Mouse (Mus musculus): ENCODE results near the gene Tnfaip8l1.

Gene Tnfaip8l1

DNA sequence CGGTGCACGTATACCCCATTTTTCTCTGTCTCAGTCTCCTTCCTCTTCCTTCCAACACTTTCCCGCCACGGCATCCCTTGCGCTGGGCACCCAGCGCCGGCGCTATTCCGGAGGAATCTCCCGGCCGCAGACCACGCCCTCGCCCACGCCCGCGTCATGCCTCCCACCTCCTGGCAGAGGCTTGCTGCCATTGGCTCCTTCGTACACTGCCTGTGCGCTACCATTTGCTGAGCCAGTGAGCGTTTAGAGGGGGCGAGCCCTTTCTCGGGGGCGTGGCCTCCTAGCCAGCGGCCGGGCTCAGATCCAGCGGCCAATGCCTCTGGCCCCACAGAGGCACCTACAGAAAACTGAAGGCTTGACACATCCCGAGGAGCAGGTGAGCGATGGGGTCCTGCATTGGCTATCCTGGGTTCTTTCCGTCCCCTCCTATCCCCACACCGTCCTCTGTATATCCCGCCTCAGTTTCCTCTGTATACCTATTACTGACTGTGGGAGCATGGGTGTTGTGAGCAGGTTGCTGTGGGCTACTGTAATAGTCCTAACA is at the start of gene Tnfaip8l1:
Tnfaip8l1 (plus strand) TSS at position 247 of the 544 bp plus-strand sequence.
- DNase-seq (ENCODE audit: low spot score in 2 of 2) = peak; percentile 96 to 97

- no peak for DNase-seq (ENCODE audit: low spot score in 2 of 2)
Measured at GRCm38 (mm10) chr17:56112743-56113142, 49.5 kb upstream of the Tnfaip8l1 start.

DNA sequence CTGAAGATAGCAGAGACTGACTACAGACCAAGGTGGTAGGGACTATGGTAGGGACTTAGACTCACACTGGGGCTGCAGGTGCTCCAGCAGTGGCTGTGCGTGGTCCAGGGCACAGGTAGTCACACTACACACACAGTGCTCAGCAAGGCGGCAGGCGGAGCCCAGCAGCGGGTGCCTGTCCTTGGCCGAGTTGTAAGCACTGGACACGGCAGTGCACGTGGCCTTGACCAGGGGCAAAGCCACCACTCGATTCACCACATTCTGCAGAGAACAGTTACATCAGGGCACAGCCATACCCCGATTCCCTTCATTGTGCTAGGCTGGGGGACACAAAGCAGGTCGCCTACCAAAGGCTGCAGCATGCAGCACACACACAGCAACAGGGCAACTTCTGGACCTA is 46.1 kb upstream of the Tnfaip8l1 start:
- no peak for DNase-seq (ENCODE audit: low spot score in 2 of 2)

DNA sequence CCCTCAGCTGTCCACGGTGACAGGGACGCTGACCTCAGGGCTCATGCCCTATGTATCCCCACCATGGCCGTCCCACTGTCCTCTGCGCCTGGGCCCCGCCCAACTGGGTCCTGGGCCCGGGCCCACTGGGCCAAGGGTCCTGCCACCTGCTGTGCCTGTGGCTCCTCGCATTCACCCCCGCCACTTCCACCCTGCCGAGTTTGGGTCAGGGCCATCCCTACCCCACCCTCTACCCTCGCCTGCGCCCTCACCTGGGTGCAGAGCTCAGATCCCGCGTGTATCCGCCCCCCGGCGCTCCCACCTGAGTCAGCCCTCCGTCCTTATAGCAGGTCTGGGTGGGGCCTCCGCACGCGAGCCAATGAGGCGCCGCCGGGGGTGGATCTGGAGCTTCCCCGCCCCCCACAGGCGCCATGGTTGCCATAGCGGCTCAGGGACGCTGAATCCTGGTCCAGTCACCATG is 45.0 kb upstream of the Tnfaip8l1 start, which contains the start of gene Plin5:
Plin5 (minus strand) TSS at position 346 of the 460 bp plus-strand sequence.
- peak in 1 of 2 experiments; percentile 43 for DNase-seq (ENCODE audit: low spot score in 2 of 2)

- no peak for DNase-seq (ENCODE audit: low spot score in 2 of 2)
Measured at GRCm38 (mm10) chr17:56119431-56119830, 42.8 kb upstream of the Tnfaip8l1 start.

DNA sequence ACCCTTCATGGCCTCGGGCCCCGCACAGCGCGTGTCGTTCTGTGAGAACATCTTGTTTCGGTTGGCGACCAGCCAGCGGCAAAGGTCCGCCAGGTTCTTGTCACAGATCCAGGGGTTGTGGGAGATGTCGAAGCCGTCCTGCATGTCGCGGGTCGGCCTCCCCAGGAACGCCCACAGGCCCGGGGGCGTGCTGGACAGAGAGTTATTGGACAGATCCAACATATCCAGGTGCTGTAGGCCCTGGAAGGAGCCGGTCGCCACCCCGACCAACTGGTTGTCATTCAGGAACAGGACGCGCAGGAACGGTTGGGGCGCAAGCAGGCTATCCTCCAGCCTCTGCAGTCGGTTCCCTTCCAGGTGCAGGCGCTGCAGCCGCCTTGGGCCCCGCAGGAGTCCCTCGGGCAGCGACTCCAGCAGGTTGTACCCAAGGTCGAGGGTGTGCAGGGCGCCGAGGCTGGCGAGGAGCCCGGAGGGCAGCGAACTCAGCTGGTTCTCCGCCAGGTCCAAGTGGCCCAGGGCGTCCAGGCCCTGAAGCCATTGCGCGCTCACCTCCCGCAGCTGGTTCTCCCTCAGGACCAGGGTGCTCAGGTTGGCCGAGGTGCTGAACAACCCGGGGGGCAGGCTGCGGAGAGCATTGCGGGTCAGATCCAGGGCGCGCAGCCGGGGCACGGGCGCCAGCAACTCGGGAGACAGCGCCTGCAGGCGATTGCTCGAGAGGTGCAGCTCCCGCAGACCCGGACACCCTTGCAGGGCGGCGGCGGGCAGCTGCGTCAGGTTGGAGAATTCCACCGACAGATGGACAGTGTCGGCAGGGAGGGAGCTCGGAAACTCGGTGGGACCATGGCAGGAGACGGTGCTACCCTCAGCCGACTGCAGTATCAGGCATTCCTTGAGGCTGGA is 42.0 kb upstream of the Tnfaip8l1 start:
- no peak for DNase-seq (ENCODE audit: low spot score in 2 of 2)

DNA sequence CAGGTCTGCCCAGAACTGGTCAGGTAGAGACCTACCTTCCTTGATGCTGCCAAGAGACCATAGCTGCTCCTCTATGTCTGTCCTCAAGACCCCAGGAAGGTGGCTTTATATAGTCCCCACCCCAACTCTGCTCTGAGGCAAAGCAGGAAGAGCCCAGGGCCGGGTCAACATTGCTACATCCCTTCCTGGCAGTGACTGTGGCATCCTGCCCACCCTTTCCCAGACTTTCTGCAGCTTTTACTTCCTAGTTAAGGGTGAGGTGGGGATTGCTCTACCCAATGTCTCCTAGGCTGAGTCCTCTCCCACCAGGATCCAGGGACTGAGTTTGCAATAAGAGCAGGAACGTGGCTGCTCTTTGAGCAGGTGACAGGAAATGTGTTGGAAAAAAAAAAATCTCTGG is 40.5 kb upstream of the Tnfaip8l1 start, which contains the start of gene Lrg1:
Lrg1 (minus strand) TSS at position 176 of the 400 bp plus-strand sequence.
- DNase-seq (ENCODE audit: low spot score in 2 of 2) = no peak

GRCm38 (mm10) chr17:56123161-56123560 is 39.1 kb upstream of the Tnfaip8l1 start:
- no peak for DNase-seq (ENCODE audit: low spot score in 2 of 2)

- DNase-seq (ENCODE audit: low spot score in 2 of 2) = no peak
Measured at GRCm38 (mm10) chr17:56123681-56124340, 38.5 kb upstream of the Tnfaip8l1 start.

- DNase-seq (ENCODE audit: low spot score in 2 of 2) = no peak
Measured at GRCm38 (mm10) chr17:56124377-56125275, 37.7 kb upstream of the Tnfaip8l1 start.

DNA sequence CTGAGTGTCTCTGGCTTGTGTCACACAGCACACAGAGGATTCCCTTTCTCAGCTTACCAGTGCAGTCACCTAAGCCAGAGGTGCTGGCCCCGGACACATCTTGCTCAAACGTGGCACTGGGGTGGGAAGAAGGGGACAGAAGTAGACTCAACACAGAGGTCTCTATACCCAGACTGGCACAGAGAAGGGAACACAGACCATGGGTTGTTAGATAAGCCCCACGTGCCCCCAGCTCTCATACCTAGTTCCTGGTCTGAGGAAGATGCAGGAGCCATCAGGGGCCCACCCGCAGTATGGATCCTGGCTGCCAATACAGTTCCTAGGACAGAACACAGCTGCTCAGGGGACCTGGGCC is 37.0 kb upstream of the Tnfaip8l1 start:
- DNase-seq (ENCODE audit: low spot score in 2 of 2) = no peak

- no peak for DNase-seq (ENCODE audit: low spot score in 2 of 2)
Measured at GRCm38 (mm10) chr17:56126175-56126574, 36.1 kb upstream of the Tnfaip8l1 start.

DNA sequence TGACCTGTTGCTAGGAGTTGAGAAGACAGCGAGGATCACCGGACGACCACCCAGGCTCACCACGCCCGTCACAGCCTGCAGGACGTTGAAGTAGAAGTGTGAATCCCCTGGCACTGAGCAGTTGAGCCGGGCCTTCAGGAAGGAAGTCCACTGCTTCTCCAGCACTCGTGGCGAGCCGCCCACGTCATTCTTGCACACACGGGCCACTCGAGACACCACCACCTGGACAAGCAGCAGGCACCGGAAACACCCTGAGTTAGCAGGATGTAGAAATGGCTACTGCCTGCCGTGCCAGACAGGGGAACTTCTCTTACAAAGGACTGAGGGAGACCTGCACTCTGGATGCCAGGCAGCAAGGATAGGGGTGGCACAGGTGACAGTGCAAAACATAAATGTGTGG is 34.0 kb upstream of the Tnfaip8l1 start:
- no peak for DNase-seq (ENCODE audit: low spot score in 2 of 2)

GRCm38 (mm10) chr17:56131136-56131535 is 31.1 kb upstream of the Tnfaip8l1 start:
- no peak for DNase-seq (ENCODE audit: low spot score in 2 of 2)

DNA sequence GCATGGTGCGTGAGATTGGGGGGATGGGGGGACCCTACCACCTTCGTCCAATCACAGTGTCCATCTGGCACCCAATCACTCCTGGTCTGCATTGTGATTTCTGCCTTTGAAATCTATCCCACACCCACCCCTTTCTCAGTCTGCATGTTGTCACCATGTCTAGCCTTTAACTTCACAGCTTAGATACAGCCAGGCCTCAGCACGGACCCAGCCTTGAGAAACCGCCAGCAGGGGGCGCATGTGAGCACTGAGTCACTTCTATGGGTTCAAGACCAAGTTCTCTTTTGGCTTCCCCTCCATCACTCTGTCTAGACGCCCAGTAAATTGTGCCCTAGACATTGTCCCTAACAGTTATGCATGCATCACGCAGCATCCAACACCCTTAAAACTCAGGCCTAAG is 30.5 kb upstream of the Tnfaip8l1 start:
- peak in 1 of 2 experiments; percentile 60 for DNase-seq (ENCODE audit: low spot score in 2 of 2)

DNA sequence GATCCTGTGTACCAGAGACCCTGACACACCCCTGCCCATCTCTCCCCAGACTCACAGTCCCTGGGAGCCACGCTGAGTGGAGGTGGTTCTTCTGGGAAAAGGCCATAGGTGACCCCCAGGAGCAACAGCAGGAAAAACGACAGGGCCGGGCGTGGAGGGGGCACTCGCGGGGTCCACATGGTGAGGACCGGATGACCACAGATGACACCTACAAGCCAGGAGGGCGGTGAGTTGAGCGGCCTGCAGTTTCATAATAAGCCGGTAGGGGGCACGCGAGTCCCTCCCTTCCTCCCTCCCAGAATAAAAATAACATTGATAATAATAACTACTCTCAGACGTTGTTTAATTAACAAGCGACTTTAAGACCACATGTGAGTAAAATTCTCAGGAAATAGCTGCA is 29.6 kb upstream of the Tnfaip8l1 start:
- DNase-seq (ENCODE audit: low spot score in 2 of 2) = peak in 1 of 2 experiments; percentile 62

DNA sequence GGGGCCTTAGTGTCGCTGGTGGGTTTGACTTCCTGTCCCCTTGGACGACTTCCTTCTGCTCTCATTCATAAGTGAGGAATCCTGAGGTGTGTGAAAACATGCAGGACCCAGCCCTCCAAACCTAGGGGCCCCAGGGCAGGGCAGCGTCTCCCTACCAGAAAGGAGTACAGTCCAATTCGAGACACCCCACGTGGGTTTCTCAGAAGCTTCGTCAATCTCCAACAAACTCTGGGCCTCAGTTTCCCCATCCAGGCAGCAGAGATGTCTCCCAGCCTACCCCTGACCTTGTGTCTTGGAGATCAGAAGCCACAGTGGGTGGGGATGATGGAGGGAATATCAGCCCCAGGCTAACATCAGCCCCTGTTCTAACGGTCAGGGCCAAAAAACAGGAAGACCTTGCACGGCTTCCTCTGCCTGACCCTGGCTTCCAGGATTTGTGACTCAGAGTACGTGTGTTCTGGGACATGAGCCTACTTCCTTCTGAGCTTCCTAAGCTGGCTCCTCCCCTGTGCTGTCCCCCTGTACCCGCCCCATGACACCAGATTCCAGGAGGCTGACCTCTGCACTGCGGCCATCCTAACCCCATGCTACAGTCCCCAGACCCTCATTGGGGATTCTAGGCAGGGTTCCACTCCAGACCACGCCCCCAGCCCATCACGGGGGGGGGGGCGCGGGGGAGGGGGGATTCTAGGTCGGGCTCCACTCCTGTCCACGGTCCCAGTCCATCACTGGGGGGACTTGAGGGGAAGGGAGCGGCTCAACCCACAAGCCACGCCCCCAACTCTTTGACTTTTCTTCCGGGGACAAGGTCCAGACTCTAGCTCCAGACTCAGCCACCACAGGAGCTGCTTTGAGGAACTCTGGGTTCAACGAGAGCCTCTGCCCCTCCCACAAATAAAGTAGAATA is 28.6 kb upstream of the Tnfaip8l1 start:
- DNase-seq (ENCODE audit: low spot score in 2 of 2) = no peak

- DNase-seq (ENCODE audit: low spot score in 2 of 2) = peak in 1 of 2 experiments; percentile 46
Measured at GRCm38 (mm10) chr17:56134463-56134971, 27.8 kb upstream of the Tnfaip8l1 start.

DNA sequence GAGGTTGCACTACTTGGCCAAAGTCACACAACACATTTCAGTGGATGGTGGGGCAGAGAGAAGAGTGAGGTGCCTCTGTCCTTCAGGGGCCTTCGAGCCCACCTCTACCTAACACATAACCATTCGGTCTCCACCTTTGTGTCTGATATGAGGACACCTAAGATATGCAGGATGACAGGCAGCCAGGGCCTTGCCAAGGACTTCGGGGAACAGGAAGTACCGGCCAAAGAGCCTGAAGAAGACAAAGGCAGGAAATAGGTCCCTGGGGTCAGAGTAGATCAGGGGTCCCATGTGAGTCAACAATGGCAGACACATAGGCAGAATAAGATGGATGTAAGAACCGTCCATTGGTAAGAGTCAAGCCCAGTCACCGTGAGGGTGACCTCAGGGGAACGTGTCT is 25.7 kb upstream of the Tnfaip8l1 start:
- DNase-seq (ENCODE audit: low spot score in 2 of 2) = no peak
